Mouse (Mus musculus) embryonic fibroblast, embryonic 13.5 days (primary cell): ENCODE results near the gene Shisal2b. TPM values are rescaled to one million over a fixed set of nuclear protein-coding genes. Genes with fewer than 3 reads are reported as not detected.

Experiments
- H3K27ac ChIP-seq: 2 replicates; pipeline ENCODE4 v1.5.1; 2012; ENCODE audit warnings: low read length, control low read depth, inconsistent platforms; ENCODE audit not compliant: insufficient read depth
- H3K4me1 ChIP-seq: 2 replicates; pipeline ENCODE4 v1.6.1; 2011; ENCODE audit warnings: low read length; ENCODE audit not compliant: control insufficient read depth, insufficient read depth
- H3K4me3 ChIP-seq: 2 replicates; pipeline ENCODE4 v1.5.1; 2011; ENCODE audit warnings: mild to moderate bottlenecking, control low read depth, low read length; ENCODE audit not compliant: insufficient read depth
- CTCF ChIP-seq: IDR thresholded peaks from 2 replicates; pipeline ENCODE4 v1.5.1; 2011; ENCODE audit warnings: mild to moderate bottlenecking, control low read depth, low read length, moderate library complexity, borderline replicate concordance; ENCODE audit not compliant: insufficient read depth
- POLR2A ChIP-seq: IDR thresholded peaks from 2 replicates; pipeline ENCODE4 v1.6.1; 2011; ENCODE audit warnings: low read depth, mild to moderate bottlenecking, control low read depth, low read length, moderate library complexity
- polyA plus RNA-seq: library from polyadenylated mRNA; stranded (reverse); fragments of >200 nt; gene quantifications from 2 replicates; pipeline ENCODE4 v1.2.4, GENCODE M21; 2011; ENCODE audit warnings: low read depth; ENCODE audit not compliant: missing spikeins, insufficient read length

Shisal2b gene
- polyA plus RNA-seq, 1 experiment = not detected

DNA sequence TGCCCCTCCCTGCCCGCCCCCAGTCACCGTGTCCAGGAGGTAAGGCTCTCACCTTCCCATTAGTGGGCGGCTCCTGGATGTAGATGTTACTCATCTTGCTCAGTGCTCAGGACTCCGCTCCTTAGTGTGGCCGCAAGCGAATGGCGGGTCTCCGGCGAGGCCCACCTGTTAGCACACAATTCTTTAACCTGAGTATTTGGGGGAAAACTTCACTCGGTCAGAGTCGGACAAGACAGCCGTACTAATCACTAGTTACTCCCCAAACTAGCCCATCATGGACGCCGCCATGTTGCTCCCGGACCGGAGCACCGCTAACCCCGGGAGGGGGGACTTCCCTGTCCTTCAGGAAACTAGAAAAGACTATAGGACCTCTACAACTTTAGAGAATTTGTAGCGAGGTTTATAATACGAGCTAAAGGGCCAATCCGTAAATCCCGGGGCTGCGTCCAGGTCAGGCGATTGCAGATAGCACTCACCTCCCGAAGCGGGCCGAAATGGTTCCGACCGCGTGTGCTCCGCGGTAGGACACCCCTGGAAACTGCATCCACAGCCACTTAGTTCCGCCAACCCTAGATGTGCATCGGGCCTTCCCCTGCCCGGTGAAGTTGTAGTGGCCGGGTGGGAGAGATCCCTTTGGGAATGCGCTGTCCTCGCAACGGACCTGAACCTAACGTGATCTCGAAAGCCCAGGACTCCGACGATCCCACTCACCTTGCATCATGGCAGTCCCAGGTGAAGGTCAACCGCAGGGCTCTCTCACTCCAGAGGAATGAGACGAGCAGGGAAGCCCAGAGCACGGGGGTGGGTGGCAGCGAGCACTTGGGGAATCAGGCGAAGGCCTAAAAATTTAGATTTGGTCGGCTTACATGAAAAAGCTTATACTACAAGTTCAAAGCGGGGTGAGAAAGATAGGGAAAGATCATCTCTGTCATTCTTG is 46.8 kb downstream of the Shisal2b start, which contains the start of gene Cwc27:
TSS of gene Cwc27 (minus strand) at position 508 of the 937 bp plus-strand sequence.
- Histone ChIP-seq H3K4me3 (peak within 1 kb of the TSS; percentile 85), H3K27ac (peak within 1 kb of the TSS; percentile 74), H3K4me1 (no peaks in the 10 kb centered on the region)
- no peak for TF ChIP-seq CTCF
- TF ChIP-seq POLR2A = peak; percentile 79

- TF ChIP-seq CTCF (no peak), POLR2A (no peak)
- peak overlapping the region; percentile 74 for H3K27ac ChIP-seq
- H3K4me1 ChIP-seq = no peaks in the 10 kb centered on the region
- H3K4me3 ChIP-seq = peak overlapping the region; percentile 85
These were observed 47.4 kb downstream of the Shisal2b start for GRCm38 (mm10) chr13:104816270-104816634.

DNA sequence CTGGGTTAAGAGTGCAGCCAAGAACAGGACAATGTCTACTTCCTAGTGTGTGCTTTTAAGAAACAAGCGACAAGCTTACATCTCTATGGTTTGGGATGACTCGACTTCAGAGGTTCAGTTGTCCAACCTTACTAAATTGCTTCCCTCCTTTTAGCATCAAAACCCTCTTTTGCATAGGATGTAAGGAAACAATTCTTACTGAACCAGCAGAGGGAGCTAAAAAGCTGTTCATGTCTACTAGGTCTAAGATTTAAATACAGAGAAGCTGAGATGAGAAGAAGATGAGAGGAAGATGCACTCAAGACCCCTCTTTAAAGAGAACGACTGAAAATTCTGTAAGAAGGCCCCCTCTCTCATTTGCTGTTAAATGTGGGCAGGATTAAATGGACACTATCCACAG is 58.0 kb downstream of the Shisal2b start:
- TF ChIP-seq POLR2A (no peak), CTCF (no peak)
- Histone ChIP-seq H3K4me1 (no peaks in the 10 kb centered on the region), H3K27ac (no peak overlapping the region), H3K4me3 (no peak overlapping the region)

GRCm38 (mm10) chr13:104799566-104800182 is 64.0 kb downstream of the Shisal2b start:
- TF ChIP-seq CTCF (no peak), POLR2A (no peak)
- Histone ChIP-seq H3K4me3 (no peak overlapping the region), H3K27ac (no peak overlapping the region), H3K4me1 (no peaks in the 10 kb centered on the region)

- Histone ChIP-seq H3K4me1 (no peaks in the 10 kb centered on the region), H3K4me3 (no peak overlapping the region), H3K27ac (no peak overlapping the region)
- TF ChIP-seq POLR2A (no peak), CTCF (no peak)
These were observed 64.6 kb downstream of the Shisal2b start for GRCm38 (mm10) chr13:104799067-104799466.

Other genes starting within 250 kb of the Shisal2b start
- 30.5 and 37.2 TPM in 2 replicates for gene Srek1ip1, start 71.4 kb downstream of the Shisal2b start, polyA plus RNA-seq
- 17.6 and 21.3 TPM in 2 replicates for gene Cwc27, start 46.8 kb downstream of the Shisal2b start, polyA plus RNA-seq
- gene Rgs7bp, start 191.0 kb upstream of the Shisal2b start, polyA plus RNA-seq = 0.12 and 0.72 TPM in 2 replicates
- gene 4933425L06Rik, start 218.2 kb upstream of the Shisal2b start, polyA plus RNA-seq = not detected in 2 replicates